Mouse (Mus musculus): ENCODE results near the gene Jak2. TPM values are rescaled to one million over a fixed set of nuclear protein-coding genes. Genes with fewer than 3 reads are reported as not detected.

The Jak2 gene
- polyA plus RNA-seq, 1 experiment = 7.0 TPM

- DNase-seq = no peak
- H3K36me3 ChIP-seq (ENCODE audit: control insufficient read depth, insufficient read depth, low read length) = no peaks in the 10 kb centered on the region
- 91% methylated on average over 4 of the region's 4 CpGs for WGBS
- TF ChIP-seq POLR2A (IDR thresholded peaks at IDR 0.05; ENCODE audit: low read depth, low read length) = no peak
- no peak for TF ChIP-seq CTCF (conservative IDR thresholded peaks at IDR 0.05; ENCODE audit: insufficient read depth, insufficient read length, low read depth, low read length)
- peaks cover 3% of the 10 kb centered on the region; the same call in 1 of the 2 replicates for H3K4me1 ChIP-seq (ENCODE audit: control insufficient read depth, insufficient read depth, low read length)
- H3K27me3 ChIP-seq (replicated peaks; ENCODE audit: control insufficient read depth, insufficient read depth, low read length) = no peaks in the 10 kb centered on the region
- H3K27ac ChIP-seq (ENCODE audit: insufficient read depth, low read depth, low read length) = no peak overlapping the region
- no peak overlapping the region for H3K4me3 ChIP-seq (ENCODE audit: insufficient read depth, low read depth, low read length)
These were observed 15.6 kb downstream of the Jak2 start for GRCm38 (mm10) chr19:29267075-29267868.

- H3K4me3 ChIP-seq (ENCODE audit: insufficient read depth, low read depth, low read length) = no peak overlapping the region
- DNase-seq = no peak
- no peaks in the 10 kb centered on the region for H3K27me3 ChIP-seq (replicated peaks; ENCODE audit: control insufficient read depth, insufficient read depth, low read length)
- TF ChIP-seq CTCF (conservative IDR thresholded peaks at IDR 0.05; ENCODE audit: insufficient read depth, insufficient read length, low read depth, low read length) (no peak), POLR2A (IDR thresholded peaks at IDR 0.05; ENCODE audit: low read depth, low read length) (no peak)
- H3K27ac ChIP-seq (ENCODE audit: insufficient read depth, low read depth, low read length) = no peak overlapping the region
- H3K4me1 ChIP-seq (ENCODE audit: control insufficient read depth, insufficient read depth, low read length) = peaks cover 3% of the 10 kb centered on the region; the same call in 1 of the 2 replicates
- 88% methylated on average over 4 of the region's 4 CpGs for WGBS
- no peaks in the 10 kb centered on the region for H3K36me3 ChIP-seq (ENCODE audit: control insufficient read depth, insufficient read depth, low read length)
These were observed 17.2 kb downstream of the Jak2 start for GRCm38 (mm10) chr19:29268788-29269321.

GRCm38 (mm10) chr19:29270226-29270625, 18.6 kb downstream of the Jak2 start:
- TF ChIP-seq POLR2A (IDR thresholded peaks at IDR 0.05; ENCODE audit: low read depth, low read length) (no peak), CTCF (conservative IDR thresholded peaks at IDR 0.05; ENCODE audit: insufficient read depth, insufficient read length, low read depth, low read length) (no peak)
- DNase-seq = no peak
- no peak overlapping the region for H3K27ac ChIP-seq (ENCODE audit: insufficient read depth, low read depth, low read length)
- 40% methylated on average over 6 of the region's 6 CpGs for WGBS
- H3K4me1 ChIP-seq (ENCODE audit: control insufficient read depth, insufficient read depth, low read length) = peaks cover 1% of the 10 kb centered on the region; the same call in 1 of the 2 replicates
- H3K36me3 ChIP-seq (ENCODE audit: control insufficient read depth, insufficient read depth, low read length) = no peaks in the 10 kb centered on the region
- H3K4me3 ChIP-seq (ENCODE audit: insufficient read depth, low read depth, low read length) = no peak overlapping the region
- no peaks in the 10 kb centered on the region for H3K27me3 ChIP-seq (replicated peaks; ENCODE audit: control insufficient read depth, insufficient read depth, low read length)

GRCm38 (mm10) chr19:29271147-29271578, 19.5 kb downstream of the Jak2 start:
- peak; percentile 26 for DNase-seq
- H3K27me3 ChIP-seq (replicated peaks; ENCODE audit: control insufficient read depth, insufficient read depth, low read length) = no peaks in the 10 kb centered on the region
- no peak overlapping the region for H3K27ac ChIP-seq (ENCODE audit: insufficient read depth, low read depth, low read length)
- TF ChIP-seq CTCF (conservative IDR thresholded peaks at IDR 0.05; ENCODE audit: insufficient read depth, insufficient read length, low read depth, low read length) = no peak
- no peak for TF ChIP-seq POLR2A (IDR thresholded peaks at IDR 0.05; ENCODE audit: low read depth, low read length)
- no peaks in the 10 kb centered on the region for H3K4me1 ChIP-seq (ENCODE audit: control insufficient read depth, insufficient read depth, low read length)
- 54% methylated on average over 12 of the region's 12 CpGs for WGBS
- H3K36me3 ChIP-seq (ENCODE audit: control insufficient read depth, insufficient read depth, low read length) = no peaks in the 10 kb centered on the region
- H3K4me3 ChIP-seq (ENCODE audit: insufficient read depth, low read depth, low read length) = no peak overlapping the region

GRCm38 (mm10) chr19:29272011-29272809, 20.6 kb downstream of the Jak2 start:
- Histone ChIP-seq H3K27me3 (replicated peaks; ENCODE audit: control insufficient read depth, insufficient read depth, low read length) (no peaks in the 10 kb centered on the region), H3K4me3 (ENCODE audit: insufficient read depth, low read depth, low read length) (no peak overlapping the region), H3K36me3 (ENCODE audit: control insufficient read depth, insufficient read depth, low read length) (peaks cover 5% of the 10 kb centered on the region; the same call in 1 of the 2 replicates), H3K27ac (ENCODE audit: insufficient read depth, low read depth, low read length) (no peak overlapping the region), H3K4me1 (ENCODE audit: control insufficient read depth, insufficient read depth, low read length) (no peaks in the 10 kb centered on the region)
- WGBS = 92% methylated on average over 3 of the region's 3 CpGs
- no peak for TF ChIP-seq CTCF (conservative IDR thresholded peaks at IDR 0.05; ENCODE audit: insufficient read depth, insufficient read length, low read depth, low read length)
- no peak for TF ChIP-seq POLR2A (IDR thresholded peaks at IDR 0.05; ENCODE audit: low read depth, low read length)
- DNase-seq = no peak

- Histone ChIP-seq H3K4me3 (ENCODE audit: insufficient read depth, low read depth, low read length) (no peak overlapping the region), H3K27me3 (replicated peaks; ENCODE audit: control insufficient read depth, insufficient read depth, low read length) (no peaks in the 10 kb centered on the region), H3K36me3 (ENCODE audit: control insufficient read depth, insufficient read depth, low read length) (peaks cover 7% of the 10 kb centered on the region; the same call in 1 of the 2 replicates), H3K27ac (ENCODE audit: insufficient read depth, low read depth, low read length) (no peak overlapping the region), H3K4me1 (ENCODE audit: control insufficient read depth, insufficient read depth, low read length) (no peaks in the 10 kb centered on the region)
- TF ChIP-seq CTCF (conservative IDR thresholded peaks at IDR 0.05; ENCODE audit: insufficient read depth, insufficient read length, low read depth, low read length) (no peak), POLR2A (IDR thresholded peaks at IDR 0.05; ENCODE audit: low read depth, low read length) (no peak)
- 95% methylated on average over 4 of the region's 4 CpGs for WGBS
- no peak for DNase-seq
These were observed 24.8 kb downstream of the Jak2 start for GRCm38 (mm10) chr19:29276414-29276813.

Data from kidney, adult 2 months (tissue).